8 mouse cellular contexts compared by ENCODE assay signal in genomic region chr1:74947986-74948670, GRCm38 (mm10). TPM values are rescaled to one million over a fixed set of nuclear protein-coding genes. Genes with fewer than 3 reads are reported as not detected.
DNase-seq lines count a peak whose midpoint lies in the region; ATAC-seq and TF ChIP-seq lines count a peak whose summit lies in the region.

No protein-coding gene starts in this region.

- no peak for ATAC-seq in embryonic facial prominence, embryonic 11.5 days (replicated peaks; ENCODE audit: insufficient number of reproducible peaks, low FRiP score, low TSS enrichment, low read depth)
- ATAC-seq in hindbrain, embryonic 12.5 days (ENCODE audit: low FRiP score), result no peak
- ATAC-seq in limb, embryonic 14.5 days (ENCODE audit: low FRiP score, low read depth), result no peak
- no peak for ATAC-seq in stomach, embryonic 14.5 days (ENCODE audit: insufficient number of reproducible peaks, insufficient read depth, low FRiP score, low read depth)

- under 1% methylated on average over 40 of the region's 41 CpGs for WGBS in embryonic facial prominence, embryonic 11.5 days
- WGBS in hindbrain, embryonic 12.5 days, result 2% methylated on average over 40 of the region's 41 CpGs
- 3% methylated on average over 34 of the region's 41 CpGs for WGBS in limb, embryonic 14.5 days
- WGBS in stomach, embryonic 14.5 days, result 4% methylated on average over 39 of the region's 41 CpGs

- peaks cover 3% of the 10 kb centered on the region; the same call in 1 of the 2 replicates for H3K4me1 ChIP-seq in embryonic facial prominence, embryonic 11.5 days (ENCODE audit: control insufficient read depth, insufficient read depth, low read length)
- H3K4me1 ChIP-seq in hindbrain, embryonic 12.5 days, result peaks cover 32% of the 10 kb centered on the region
- H3K4me1 ChIP-seq in limb, embryonic 14.5 days (ENCODE audit: control insufficient read depth, insufficient read depth, low read length), result peaks cover 8% of the 10 kb centered on the region
- peaks cover 9% of the 10 kb centered on the region; the same call in 1 of the 2 replicates for H3K4me1 ChIP-seq in stomach, embryonic 14.5 days (ENCODE audit: control insufficient read depth, insufficient read depth, low read length)

- TF ChIP-seq POLR2A in limb, embryonic 14.5 days (IDR thresholded peaks at IDR 0.05; ENCODE audit: borderline replicate concordance, extremely low read depth, insufficient read depth, insufficient read length), result no peak

- no peaks in the 10 kb centered on the region for H3K9me3 ChIP-seq in embryonic facial prominence, embryonic 11.5 days (replicated peaks; ENCODE audit: control insufficient read depth, low read length)
- no peaks in the 10 kb centered on the region for H3K9me3 ChIP-seq in hindbrain, embryonic 12.5 days (replicated peaks)
- no peaks in the 10 kb centered on the region for H3K9me3 ChIP-seq in limb, embryonic 14.5 days (ENCODE audit: control insufficient read depth, low read length)
- no peaks in the 10 kb centered on the region for H3K9me3 ChIP-seq in stomach, embryonic 14.5 days (ENCODE audit: control insufficient read depth, low read depth, low read length)

- no peak overlapping the region for H3K9ac ChIP-seq in embryonic facial prominence, embryonic 11.5 days (replicated peaks; ENCODE audit: low read length)
- peak overlapping the region; percentile 56; the same call in 1 of the 2 replicates for H3K9ac ChIP-seq in hindbrain, embryonic 12.5 days
- no peak overlapping the region for H3K9ac ChIP-seq in limb, embryonic 14.5 days (ENCODE audit: low read depth, low read length, severe bottlenecking)
- H3K9ac ChIP-seq in stomach, embryonic 14.5 days (replicated peaks; ENCODE audit: low read depth, low read length), result peak overlapping the region; percentile 25; the same call in 1 of the 2 replicates

- H3K27me3 ChIP-seq in embryonic facial prominence, embryonic 11.5 days (ENCODE audit: control insufficient read depth, insufficient read depth, low read length), result peaks cover 73% of the 10 kb centered on the region
- peaks cover 86% of the 10 kb centered on the region for H3K27me3 ChIP-seq in hindbrain, embryonic 12.5 days
- peaks cover 83% of the 10 kb centered on the region for H3K27me3 ChIP-seq in limb, embryonic 14.5 days (ENCODE audit: control insufficient read depth, insufficient read depth, low read length)
- peaks cover 54% of the 10 kb centered on the region for H3K27me3 ChIP-seq in stomach, embryonic 14.5 days (ENCODE audit: control insufficient read depth, insufficient read depth, low read length)

- TF ChIP-seq CTCF in layer of hippocampus, adult 2 months (conservative IDR thresholded peaks at IDR 0.05), result no peak

- no peak for DNase-seq in layer of hippocampus, adult 2 months (ENCODE audit: low spot score in 2 of 2)
- DNase-seq in layer of hippocampus, postnatal 36 days, result no peak
- DNase-seq in embryonic facial prominence, embryonic 11.5 days (ENCODE audit: low spot score), result no peak
- no peak for DNase-seq in limb, embryonic 14.5 days (ENCODE audit: low spot score)
- no peak for DNase-seq in thymus, postnatal 4 days
- DNase-seq in ovary, postnatal 10 days (ENCODE audit: low spot score), result no peak

- H3K27ac ChIP-seq in layer of hippocampus, adult 2 months, result no peak overlapping the region
- H3K27ac ChIP-seq in embryonic facial prominence, embryonic 11.5 days (replicated peaks; ENCODE audit: low read depth, low read length), result no peak overlapping the region
- H3K27ac ChIP-seq in hindbrain, embryonic 12.5 days, result no peak overlapping the region
- H3K27ac ChIP-seq in limb, embryonic 14.5 days (replicated peaks; ENCODE audit: low read depth, low read length), result no peak overlapping the region
- no peak overlapping the region for H3K27ac ChIP-seq in stomach, embryonic 14.5 days (ENCODE audit: low read length)

- H3K4me3 ChIP-seq in layer of hippocampus, adult 2 months, result peak overlapping the region; percentile 34; the same call in 1 of the 2 replicates
- H3K4me3 ChIP-seq in embryonic facial prominence, embryonic 11.5 days (ENCODE audit: low read depth, low read length), result peak overlapping the region; percentile 19; the same call in 1 of the 2 replicates
- peak overlapping the region; percentile 33 for H3K4me3 ChIP-seq in hindbrain, embryonic 12.5 days
- H3K4me3 ChIP-seq in limb, embryonic 14.5 days (replicated peaks; ENCODE audit: low read length), result peak overlapping the region; percentile 21
- H3K4me3 ChIP-seq in stomach, embryonic 14.5 days (ENCODE audit: low read depth, low read length), result peak overlapping the region; percentile 42

- peak overlapping the region; percentile 44 for H3K4me2 ChIP-seq in embryonic facial prominence, embryonic 11.5 days (ENCODE audit: low read depth, low read length)
- peak overlapping the region; percentile 52 for H3K4me2 ChIP-seq in hindbrain, embryonic 12.5 days (replicated peaks)
- peak overlapping the region; percentile 29; the same call in 1 of the 2 replicates for H3K4me2 ChIP-seq in limb, embryonic 14.5 days (replicated peaks; ENCODE audit: low read depth, low read length, severe bottlenecking)
- H3K4me2 ChIP-seq in stomach, embryonic 14.5 days (replicated peaks; ENCODE audit: low read depth, low read length), result peak overlapping the region; percentile 58

- H3K36me3 ChIP-seq in embryonic facial prominence, embryonic 11.5 days (replicated peaks; ENCODE audit: control insufficient read depth, insufficient read depth, low read depth, low read length), result no peaks in the 10 kb centered on the region
- no peaks in the 10 kb centered on the region for H3K36me3 ChIP-seq in hindbrain, embryonic 12.5 days
- H3K36me3 ChIP-seq in limb, embryonic 14.5 days (ENCODE audit: control insufficient read depth, insufficient read depth, low read length), result no peaks in the 10 kb centered on the region
- no peaks in the 10 kb centered on the region for H3K36me3 ChIP-seq in stomach, embryonic 14.5 days (ENCODE audit: control insufficient read depth, insufficient read depth, low read length)

RNA-seq across cellular contexts. Expression of gene Ihh, which starts 3.3 kb away (rescaled TPM):
- under 1 TPM; 0.23 to 0.27 TPM for total RNA-seq in layer of hippocampus, adult 2 months (2021)
- total RNA-seq in layer of hippocampus, postnatal 36 days (2021), result under 1 TPM; 0.30 to 0.32 TPM
- 0.32 TPM in 1 of 2 replicates, not detected in the other for polyA plus RNA-seq in embryonic facial prominence, embryonic 11.5 days (2014; fragmentation: Nextera tagmentation; extraction: Ambion mirVana)
- polyA plus RNA-seq in hindbrain, embryonic 12.5 days (2016; fragmentation: Nextera tagmentation; extraction: Ambion mirVana), result 0.14 and 0.83 TPM in 2 replicates
- 30.6 and 41.2 TPM in 2 replicates for polyA plus RNA-seq in limb, embryonic 14.5 days (2012; rRNA removed)
- polyA plus RNA-seq in limb, embryonic 14.5 days (2014; fragmentation: Nextera tagmentation; extraction: Ambion mirVana), result 6.0 and 7.3 TPM in 2 replicates
- 29.2 and 30.2 TPM in 2 replicates for polyA plus RNA-seq in stomach, embryonic 14.5 days (2014; fragmentation: Nextera tagmentation; extraction: Ambion mirVana)

RNA-seq across cellular contexts. Expression of gene Cfap65, which starts 12.7 kb away (rescaled TPM):
- total RNA-seq in layer of hippocampus, adult 2 months (2021), result 1 to 10 TPM; 2.4 to 2.7 TPM
- 1 to 10 TPM; 1.5 to 1.8 TPM for total RNA-seq in layer of hippocampus, postnatal 36 days (2021)
- polyA plus RNA-seq in embryonic facial prominence, embryonic 11.5 days (2014; fragmentation: Nextera tagmentation; extraction: Ambion mirVana), result 0.06 TPM in 1 of 2 replicates, not detected in the other
- 0.85 and 1.9 TPM in 2 replicates for polyA plus RNA-seq in hindbrain, embryonic 12.5 days (2016; fragmentation: Nextera tagmentation; extraction: Ambion mirVana)
- polyA plus RNA-seq in limb, embryonic 14.5 days (2012; rRNA removed), result 0.01 TPM in 1 of 2 replicates, not detected in the other
- polyA plus RNA-seq in limb, embryonic 14.5 days (2014; fragmentation: Nextera tagmentation; extraction: Ambion mirVana), result not detected in 2 replicates
- polyA plus RNA-seq in stomach, embryonic 14.5 days (2014; fragmentation: Nextera tagmentation; extraction: Ambion mirVana), result not detected in 2 replicates

RNA-seq across cellular contexts. Expression of gene Cryba2, which starts 55.2 kb away (rescaled TPM):
- total RNA-seq in layer of hippocampus, adult 2 months (2021), result not detected
- not detected for total RNA-seq in layer of hippocampus, postnatal 36 days (2021)
- 0.62 and 5.2 TPM in 2 replicates for polyA plus RNA-seq in embryonic facial prominence, embryonic 11.5 days (2014; fragmentation: Nextera tagmentation; extraction: Ambion mirVana)
- polyA plus RNA-seq in hindbrain, embryonic 12.5 days (2016; fragmentation: Nextera tagmentation; extraction: Ambion mirVana), result 1.6 and 2.8 TPM in 2 replicates
- polyA plus RNA-seq in limb, embryonic 14.5 days (2012; rRNA removed), result not detected in 2 replicates
- polyA plus RNA-seq in limb, embryonic 14.5 days (2014; fragmentation: Nextera tagmentation; extraction: Ambion mirVana), result not detected in 2 replicates
- polyA plus RNA-seq in stomach, embryonic 14.5 days (2014; fragmentation: Nextera tagmentation; extraction: Ambion mirVana), result 0.36 and 0.38 TPM in 2 replicates

Comparison
In these comparisons a context has a peak if more than half of its experiments do, and no peak if none do; other contexts are left out.
1. H3K9ac ChIP-seq: peak in hindbrain, embryonic 12.5 days (single experiment) and stomach, embryonic 14.5 days (single experiment); none in embryonic facial prominence, embryonic 11.5 days (single experiment) and limb, embryonic 14.5 days (single experiment).
2. Peak in every context shown above with its lines, with median percentiles within 50 percentile points of each other: H3K4me3 ChIP-seq and H3K4me2 ChIP-seq.